Mouse (Mus musculus) hematopoietic stem cell, adult 5-6 weeks (primary cell): ENCODE measurements at regions not wholly inside any gene's neighbourhood (a gene's known extent, or its start where the extent isn't known, plus 50 kb on each side); places are given as distances from the start of the nearest gene placed in this dataset.

Source experiments
- ATAC-seq, 2 experiments: fragments of 125-278 bp in 1 of 2; replicated peaks in 1 of 2; 2 replicates each; pipeline ENCODE4 v1.8.0; 2016 to 2017; ENCODE audit warnings: inconsistent platforms in 2 of 2, mild to moderate bottlenecking in 2 of 2, moderate number of reproducible peaks in 2 of 2, low read depth in 1 of 2, moderate TSS enrichment in 1 of 2; ENCODE audit not compliant: low FRiP score in 2 of 2, poor library complexity in 2 of 2, severe bottlenecking in 2 of 2, insufficient read depth in 1 of 2, low TSS enrichment in 1 of 2

DNA sequence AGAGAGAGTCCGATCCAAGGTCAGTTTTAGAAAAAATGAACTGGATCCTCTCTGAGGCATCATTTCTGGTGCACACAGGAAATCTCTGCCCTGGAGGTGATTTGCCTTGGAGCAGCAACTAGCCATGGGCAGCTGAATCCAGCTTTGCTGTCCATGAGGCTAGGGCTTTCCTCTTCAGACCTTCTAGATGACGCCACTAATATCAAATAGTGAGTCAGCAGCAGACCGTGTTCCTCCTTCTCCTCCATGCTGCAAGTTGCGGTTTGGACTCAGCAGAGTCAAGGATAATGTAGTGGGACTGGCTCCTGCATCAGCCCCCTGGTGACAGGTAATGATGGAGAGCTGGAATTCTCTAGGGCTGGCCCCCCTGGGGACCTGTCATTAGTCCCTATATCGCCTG, 118.8 kb upstream of the 1600014C23Rik start:
- ATAC-seq = peak; percentile 61 to 77; a peak in 3 of 4 replicates

DNA sequence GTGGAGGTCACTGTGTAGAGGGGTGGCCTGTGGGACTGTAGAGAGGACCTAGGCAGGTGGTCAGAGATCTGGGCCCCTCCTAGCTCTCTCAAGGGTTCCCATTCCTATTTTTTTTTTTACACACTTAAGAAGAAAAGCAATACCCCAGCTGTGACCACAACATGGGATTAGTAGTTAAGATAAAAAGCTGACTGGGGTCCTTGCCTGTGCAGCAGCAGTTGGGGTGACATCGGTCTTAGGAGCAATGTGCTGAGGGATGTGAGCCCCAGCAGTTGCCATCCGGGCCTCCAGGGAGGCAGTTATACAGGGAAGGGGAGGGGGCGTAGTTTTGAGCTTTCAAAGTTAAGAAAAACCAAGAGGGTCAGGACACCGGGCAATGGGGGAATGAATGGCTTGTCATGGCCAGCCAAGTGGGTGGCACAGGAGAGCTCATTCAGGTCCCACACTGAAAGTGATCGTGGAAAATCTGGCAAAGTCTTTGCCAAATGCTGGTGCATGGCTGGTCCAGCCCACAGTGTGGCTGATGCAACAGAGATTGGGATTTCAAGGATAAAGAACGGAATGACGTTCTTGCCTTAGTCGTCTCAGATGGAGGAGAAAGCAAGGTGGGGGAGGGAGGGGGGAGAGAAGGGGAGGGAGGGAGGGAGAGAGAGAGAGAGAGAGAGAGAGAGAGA, 118.2 kb upstream of the 1600014C23Rik start:
- ATAC-seq = no peak

DNA sequence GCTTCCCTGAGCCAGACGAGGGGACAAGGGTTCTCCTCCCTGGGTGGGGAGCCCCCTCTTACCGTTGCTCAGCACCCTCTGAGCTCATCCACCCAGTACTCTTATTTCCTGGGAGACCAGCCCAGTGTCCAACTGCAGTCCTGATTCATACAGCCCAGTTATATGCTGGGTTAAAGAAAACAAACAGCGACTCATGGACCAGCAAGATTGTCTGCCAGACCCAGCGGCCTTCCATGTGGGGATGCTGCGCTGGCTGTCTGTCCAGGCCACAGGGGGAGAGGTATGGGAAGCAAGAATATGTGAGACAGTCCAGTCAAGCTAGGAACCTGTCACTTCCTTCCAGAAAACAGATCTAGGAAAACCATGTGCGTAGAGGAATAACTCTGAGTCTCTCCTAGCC, 117.3 kb upstream of the 1600014C23Rik start:
- ATAC-seq = no peak

DNA sequence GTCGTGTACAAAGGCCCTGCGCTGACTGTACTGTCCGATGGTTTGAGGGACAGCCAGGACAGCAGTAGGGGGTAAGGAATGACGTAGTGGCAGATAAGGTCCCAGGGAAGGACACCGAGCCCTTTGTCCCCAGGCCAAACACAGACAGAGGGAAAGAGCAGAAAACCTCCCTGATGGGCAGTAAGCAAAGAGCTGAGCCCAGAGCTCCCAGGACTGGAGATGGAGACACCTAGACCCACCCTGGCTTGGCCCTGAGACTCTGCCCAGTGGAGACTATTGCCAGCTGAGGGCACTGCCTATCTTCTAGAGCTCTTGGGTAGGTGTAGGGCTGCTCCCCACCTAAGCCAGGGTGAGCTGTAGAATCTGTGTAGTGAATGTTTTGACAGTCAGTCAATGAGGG, 116.5 kb upstream of the 1600014C23Rik start:
- no peak for ATAC-seq

DNA sequence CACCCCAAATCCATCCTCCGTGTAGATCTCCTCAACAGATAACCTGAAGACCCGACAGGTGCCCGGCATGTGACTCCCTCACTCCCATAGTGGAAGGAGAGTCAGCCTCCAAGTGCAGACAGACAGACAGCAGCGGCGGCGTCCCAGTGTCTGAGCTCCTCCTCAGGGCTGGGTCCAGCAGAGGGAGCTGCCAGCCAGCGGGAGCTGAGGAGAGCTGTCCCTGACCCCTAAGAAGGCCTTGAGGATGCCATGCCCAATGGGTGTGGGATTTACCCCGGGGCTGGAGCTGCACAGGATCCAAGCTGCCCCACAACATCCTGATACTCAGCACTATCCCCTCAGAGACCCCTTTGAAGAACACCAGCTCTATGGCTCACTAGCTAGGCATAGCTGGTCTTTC, 115.0 kb upstream of the 1600014C23Rik start:
- ATAC-seq = 0 out of 4 replicates have a peak, but pooled peaks of 1 of the 2 experiments have one; percentile 17

DNA sequence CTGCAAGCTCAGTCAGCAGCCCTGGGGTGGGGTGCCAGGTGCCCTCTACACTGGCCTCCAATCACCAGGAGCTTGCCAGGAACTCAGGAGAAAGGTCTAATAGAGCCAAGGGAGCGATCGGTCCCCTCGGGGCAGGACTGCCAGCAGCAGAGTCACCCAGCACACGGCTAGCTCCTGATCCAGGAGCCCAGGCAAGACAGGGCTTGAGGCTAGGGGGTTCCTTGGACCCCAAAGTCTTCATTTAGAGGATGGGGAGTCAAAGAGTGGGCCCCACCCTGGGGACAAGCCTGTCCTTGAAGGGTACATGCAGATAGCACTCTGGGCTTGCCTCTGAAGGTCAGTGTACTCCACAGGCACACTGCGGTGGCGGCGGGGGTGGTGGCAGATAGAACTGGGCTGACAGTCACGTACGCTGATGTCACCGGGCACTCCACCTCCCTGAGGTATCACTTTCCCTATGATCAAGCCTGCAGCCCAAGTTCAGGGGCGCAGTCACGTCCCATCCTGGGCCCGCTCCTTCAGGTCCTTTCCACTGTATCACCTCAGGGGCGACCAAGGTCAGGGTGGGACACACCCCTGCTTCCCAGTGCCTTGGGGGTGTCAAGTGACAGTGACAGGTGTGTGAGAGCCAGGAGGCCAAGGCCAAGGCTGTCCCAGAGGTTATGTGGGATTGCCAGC, 114.2 kb upstream of the 1600014C23Rik start:
- no peak for ATAC-seq

DNA sequence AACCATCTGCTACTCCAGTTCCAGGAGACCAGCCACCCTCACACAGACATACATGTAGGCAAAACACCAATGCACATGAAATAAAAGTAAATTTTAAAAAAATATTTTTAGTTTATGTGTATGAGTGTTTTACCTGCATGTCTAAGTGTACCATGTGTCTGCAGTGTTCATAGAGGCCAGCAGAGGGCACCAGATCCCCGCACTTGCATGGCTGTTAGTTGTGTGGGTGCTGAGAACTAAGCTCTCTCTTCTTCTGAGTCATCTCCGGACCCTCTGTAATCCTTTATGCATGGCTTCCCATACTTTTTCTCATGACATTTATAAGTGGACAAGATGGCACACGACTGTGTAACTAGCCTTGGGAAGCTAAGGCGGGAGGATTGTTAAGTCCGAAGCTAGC, 112.2 kb upstream of the 1600014C23Rik start:
- no peak for ATAC-seq

DNA sequence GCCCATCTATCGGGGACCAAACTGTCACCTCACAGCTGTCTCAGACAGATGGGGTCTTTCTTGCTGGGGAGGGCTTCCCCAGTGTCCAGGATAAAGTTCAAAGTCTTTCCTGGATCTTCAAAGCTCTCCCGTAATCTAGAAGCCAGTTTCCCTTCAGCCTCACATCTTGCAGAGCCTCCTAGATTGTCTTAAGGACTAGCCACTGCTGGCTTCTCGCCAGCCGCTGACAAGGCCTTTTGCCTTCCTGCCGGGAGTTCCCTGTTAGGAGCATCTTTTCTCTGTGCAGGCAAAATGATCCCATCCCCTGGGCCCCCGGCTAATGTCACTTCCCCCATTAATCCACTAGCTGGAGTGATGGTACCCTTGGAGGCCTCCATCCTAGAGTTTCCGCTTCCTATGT, 103.1 kb upstream of the 1600014C23Rik start:
- ATAC-seq = no peak

DNA sequence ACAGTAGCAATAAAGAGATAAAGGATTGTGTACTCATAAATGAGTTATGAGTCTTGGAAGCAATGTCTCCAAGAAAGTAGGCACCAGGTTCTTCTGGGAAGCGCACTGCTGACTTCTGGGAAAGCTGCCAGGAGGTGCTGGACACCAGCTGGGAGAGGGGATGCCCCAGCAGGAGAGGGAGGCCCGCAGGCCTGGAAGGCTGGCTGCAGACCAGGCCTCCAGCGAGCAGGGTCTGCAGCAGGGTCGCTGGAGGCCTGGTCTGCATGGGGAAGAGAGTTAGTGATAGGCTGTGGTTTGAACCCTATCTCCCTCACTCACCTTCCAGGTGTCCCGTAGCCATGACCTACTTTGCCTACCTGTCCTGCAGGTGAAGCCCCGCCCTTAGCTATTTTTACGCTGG, 102.6 kb upstream of the 1600014C23Rik start:
- ATAC-seq = no peak

DNA sequence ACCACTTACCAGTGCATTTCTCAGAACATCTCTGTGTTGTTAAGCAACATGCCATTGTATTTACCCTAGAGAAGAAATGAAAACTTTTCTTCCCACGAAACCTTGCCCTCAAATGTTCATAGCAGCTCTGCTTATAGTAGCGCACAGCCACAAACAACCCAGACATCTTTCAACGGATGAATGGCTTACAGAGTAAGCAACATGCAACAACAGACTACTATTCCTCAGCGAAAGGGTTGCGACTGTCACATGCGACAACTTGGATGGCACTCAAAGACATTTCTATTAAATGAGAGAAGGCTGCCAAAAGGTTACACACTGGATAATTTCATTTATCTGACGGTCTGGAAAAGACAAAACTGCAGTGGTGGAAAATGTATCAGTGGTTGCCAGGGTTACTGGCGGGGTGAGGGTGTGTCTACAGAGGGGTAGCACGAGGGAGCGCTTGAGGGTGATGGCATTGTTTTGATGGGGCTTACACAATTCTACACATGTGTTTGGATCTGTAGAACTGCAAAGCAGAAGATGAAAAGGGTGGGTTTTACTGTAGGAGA, 101.0 kb upstream of the 1600014C23Rik start:
- no peak for ATAC-seq

DNA sequence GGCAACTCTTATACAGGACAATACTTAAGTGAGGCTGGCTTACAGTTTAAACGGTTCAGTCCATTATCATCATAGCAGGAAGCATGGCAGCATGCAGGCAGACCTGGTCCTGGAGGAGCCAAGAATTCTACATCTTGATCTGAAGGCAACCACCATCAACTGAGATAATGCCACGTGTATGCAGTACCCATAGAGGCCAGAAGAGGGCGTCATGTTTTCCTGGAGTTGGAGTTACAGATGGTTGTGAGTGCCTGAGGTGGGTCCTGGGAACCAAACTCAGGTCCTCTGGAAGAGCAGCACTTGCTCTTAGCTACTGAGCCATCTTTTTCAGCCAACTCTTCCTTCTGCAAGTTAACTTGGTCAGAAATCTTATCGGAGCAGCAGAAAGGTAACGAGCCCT, 96.7 kb upstream of the 1600014C23Rik start:
- ATAC-seq = no peak

DNA sequence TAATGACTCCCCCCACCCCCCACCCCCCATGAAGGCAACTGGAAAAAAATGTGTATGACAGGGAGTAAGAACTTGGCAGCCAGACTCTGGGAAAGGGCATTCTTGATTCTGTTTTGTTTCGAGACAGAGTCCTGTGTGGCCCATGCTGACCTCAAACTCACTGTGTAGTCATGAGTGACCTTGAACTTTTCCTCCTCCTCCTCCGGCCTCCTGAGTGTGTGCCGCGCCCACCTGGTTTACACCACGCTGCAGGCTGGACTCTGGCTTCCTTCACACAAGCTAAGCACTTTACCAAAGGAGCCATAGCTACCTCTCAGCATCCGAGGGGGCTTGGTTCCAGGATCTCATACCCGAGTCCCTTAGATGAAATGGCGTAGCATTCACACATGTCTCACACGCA, 95.9 kb upstream of the 1600014C23Rik start:
- ATAC-seq = no peak

DNA sequence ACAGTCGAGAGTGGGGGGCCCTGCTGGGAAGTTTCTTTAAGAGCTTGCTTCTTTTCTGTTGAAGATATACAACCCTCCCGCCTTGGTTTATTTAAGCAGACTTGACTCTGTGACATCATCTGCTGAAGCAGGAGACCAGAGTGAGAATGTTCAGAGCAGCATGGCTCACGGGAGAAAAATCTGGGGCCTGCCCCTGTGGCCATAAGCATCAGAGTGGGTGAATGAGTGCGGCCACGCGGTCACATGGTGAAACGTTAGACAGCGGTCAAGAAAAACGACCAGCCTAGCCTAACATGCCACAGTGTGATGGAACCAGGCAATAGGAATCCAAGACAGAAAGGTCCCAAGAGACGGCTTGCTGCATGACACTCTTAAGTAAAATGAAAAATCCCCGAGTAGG, 95.2 kb upstream of the 1600014C23Rik start:
- ATAC-seq = no peak

DNA sequence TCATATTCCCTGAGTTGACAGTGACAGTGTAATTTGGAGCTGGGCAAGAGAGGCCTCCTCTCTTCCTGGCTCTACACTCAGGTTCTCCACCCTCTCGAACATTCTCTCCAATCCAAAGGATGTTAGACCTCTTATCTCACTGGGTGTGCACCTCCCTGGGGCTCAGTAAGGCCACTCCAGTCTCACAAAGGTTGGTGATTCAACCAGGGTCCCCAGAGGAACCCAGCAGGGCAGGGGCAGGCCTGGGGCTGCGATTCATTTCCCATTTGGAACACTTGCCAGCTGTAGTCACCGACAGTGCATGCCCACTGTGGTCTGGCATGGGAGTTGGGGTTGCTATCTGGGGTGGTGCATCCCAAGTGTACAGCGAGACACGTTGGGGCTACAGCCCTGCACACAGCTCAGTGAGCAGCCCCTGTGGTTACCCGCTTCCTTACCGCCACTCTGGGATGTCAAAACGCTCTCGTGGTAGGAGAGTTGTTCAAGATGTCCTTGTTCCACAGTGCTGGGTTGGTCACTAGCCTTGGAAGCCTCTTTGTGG, 94.7 kb upstream of the 1600014C23Rik start:
- ATAC-seq = peak; percentile 58 to 93

DNA sequence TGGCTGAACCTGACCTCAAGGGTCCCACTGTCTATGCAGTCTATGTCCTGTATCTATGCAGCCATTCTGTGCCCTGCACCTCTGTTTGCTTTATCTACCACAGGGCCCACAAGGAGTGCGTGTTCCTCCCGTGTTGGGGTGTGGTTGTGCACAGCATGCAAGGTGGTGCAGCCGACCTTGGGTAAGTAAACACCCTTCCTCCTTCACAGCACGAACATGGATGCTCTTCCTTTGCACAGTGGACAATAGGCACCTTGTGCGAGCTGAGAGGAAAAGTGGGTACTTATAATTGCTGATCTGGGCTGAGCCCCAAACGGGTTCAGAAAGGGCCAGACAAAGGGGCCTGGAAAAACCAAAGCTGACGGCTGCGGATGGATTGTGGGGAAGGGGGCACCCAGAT, 91.3 kb upstream of the 1600014C23Rik start:
- ATAC-seq = no peak

DNA sequence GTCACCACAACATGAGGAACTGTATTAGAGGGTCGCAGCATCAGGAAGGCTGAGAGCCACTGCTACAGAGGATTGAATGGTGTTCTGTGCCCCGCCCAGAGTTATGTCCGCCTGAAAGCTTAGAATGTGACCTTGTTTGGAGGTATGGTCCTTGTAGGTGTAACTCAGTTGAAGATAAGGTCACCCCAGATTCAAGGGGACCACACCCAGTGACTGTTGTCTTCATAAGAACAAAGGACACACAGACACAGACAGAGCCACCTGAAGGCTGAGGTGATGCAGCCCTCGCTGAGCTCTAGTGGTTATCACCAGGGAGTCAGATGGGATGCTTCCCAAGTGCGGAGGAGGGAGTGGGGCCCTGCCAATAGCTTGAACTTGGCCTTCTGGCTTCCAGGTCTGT, 89.9 kb upstream of the 1600014C23Rik start:
- no peak for ATAC-seq

DNA sequence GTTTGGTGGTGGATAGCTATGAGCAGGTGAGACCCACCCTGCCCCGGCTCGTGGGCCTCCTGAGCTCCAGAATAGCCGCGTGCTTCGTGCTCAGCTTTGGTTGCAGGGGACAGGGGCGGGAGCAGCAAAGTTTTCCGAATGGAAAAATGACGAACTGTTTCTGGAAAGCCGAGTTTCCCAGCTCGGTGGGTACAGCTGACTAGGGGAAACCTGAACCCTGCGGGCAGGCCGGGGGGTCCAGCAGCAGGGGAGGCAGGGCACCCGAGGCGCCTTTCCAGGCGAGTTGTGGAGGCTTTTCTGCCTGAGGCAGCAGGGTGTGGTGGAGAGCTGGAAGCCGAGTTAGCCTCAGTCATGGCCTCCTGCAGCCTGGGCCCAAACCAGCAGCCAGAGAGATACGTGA, 88.8 kb upstream of the 1600014C23Rik start:
- 0 out of 4 replicates have a peak, but pooled peaks of 1 of the 2 experiments have one; percentile 22 for ATAC-seq

DNA sequence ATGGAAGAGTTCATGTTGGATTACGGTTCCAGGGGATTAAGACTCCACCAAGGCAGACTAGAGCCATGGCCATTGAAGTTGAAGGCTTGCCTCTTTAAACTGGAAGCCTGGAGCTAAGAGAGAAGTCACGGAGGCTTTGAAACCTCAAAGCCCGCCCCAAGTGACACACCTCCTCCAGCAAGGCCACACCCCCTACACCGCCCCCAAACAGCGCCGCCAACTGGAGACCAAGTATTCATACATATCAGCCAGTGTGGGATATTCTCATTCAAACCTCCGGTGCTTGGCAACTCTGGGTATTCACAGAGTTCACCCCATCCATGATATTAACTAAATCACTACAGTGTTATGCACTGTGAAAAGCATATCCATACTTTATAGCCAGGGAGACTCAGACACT, 87.7 kb upstream of the 1600014C23Rik start:
- no peak for ATAC-seq
